Mouse (Mus musculus) intestine, embryonic 15.5 days (tissue): ENCODE results near the gene Stam2. TPM values are rescaled to one million over a fixed set of nuclear protein-coding genes. Genes with fewer than 3 reads are reported as not detected.

ENCODE experiments used
- ATAC-seq: fragments of 200-750 bp; cut with Nextera tagmentation; 2 replicates; pipeline ENCODE4 v1.8.0; 2017; ENCODE audit warnings: moderate TSS enrichment, moderate library complexity
- H3K27ac ChIP-seq: fragments of 300-500 bp; sonication (generic); 2 replicates; pipeline ENCODE4 v1.5.1; 2015; ENCODE audit warnings: mild to moderate bottlenecking, inconsistent platforms
- H3K27me3 ChIP-seq: fragments of 300-500 bp; sonication (generic); replicated peaks from 2 replicates; pipeline ENCODE4 v1.6.1; 2015; ENCODE audit warnings: inconsistent platforms
- H3K36me3 ChIP-seq: fragments of 300-500 bp; sonication (generic); 2 replicates; pipeline ENCODE4 v1.6.1; 2015; ENCODE audit warnings: inconsistent platforms
- H3K4me1 ChIP-seq: fragments of 300-500 bp; sonication (generic); replicated peaks from 2 replicates; pipeline ENCODE4 v1.6.1; 2015; ENCODE audit warnings: inconsistent platforms
- H3K4me2 ChIP-seq: fragments of 300-500 bp; sonication (generic); replicated peaks from 2 replicates; pipeline ENCODE4 v1.6.1; 2015; ENCODE audit warnings: mild to moderate bottlenecking, inconsistent platforms
- H3K4me3 ChIP-seq: fragments of 300-500 bp; sonication (generic); replicated peaks from 2 replicates; pipeline ENCODE4 v1.5.1; 2015; ENCODE audit warnings: inconsistent platforms
- H3K9ac ChIP-seq: fragments of 300-500 bp; sonication (generic); 2 replicates; pipeline ENCODE4 v1.6.1; 2015; ENCODE audit warnings: inconsistent platforms
- H3K9me3 ChIP-seq: fragments of 300-500 bp; sonication (generic); 2 replicates; pipeline ENCODE4 v1.6.1; 2016; ENCODE audit warnings: inconsistent platforms
- WGBS: fragments of 180-500 bp; shearing (Covaris S2); methylation state at CpG from one replicate; pipeline ENCODE4 v1.1.7; 2015; 5-methylcytosine and 5-hydroxymethylcytosine counted together
- polyA plus RNA-seq: library from polyadenylated mRNA; unstranded; fragments of >200 nt; fragmentation: Nextera tagmentation; extraction: Ambion mirVana; gene quantifications from 2 replicates; pipeline ENCODE4 v1.2.1, GENCODE M21; 2015

The Stam2 gene
- polyA plus RNA-seq, 1 experiment from 2014 or later: 34.4 TPM

GRCm38 (mm10) chr2:52675278-52675987 is 66.6 kb downstream of the Stam2 start:
- Histone ChIP-seq H3K9ac (peak overlapping the region; percentile 56), H3K36me3 (no peaks in the 10 kb centered on the region), H3K4me2 (peak overlapping the region; percentile 97), H3K4me3 (peak overlapping the region; percentile 66), H3K27ac (no peak overlapping the region), H3K9me3 (no peaks in the 10 kb centered on the region), H3K4me1 (peaks cover 15% of the 10 kb centered on the region; the same call in 1 of the 2 replicates), H3K27me3 (peaks cover 12% of the 10 kb centered on the region)
- peak; percentile 61 for ATAC-seq
- WGBS: 0% methylated on average over 40 of the region's 42 CpGs

DNA sequence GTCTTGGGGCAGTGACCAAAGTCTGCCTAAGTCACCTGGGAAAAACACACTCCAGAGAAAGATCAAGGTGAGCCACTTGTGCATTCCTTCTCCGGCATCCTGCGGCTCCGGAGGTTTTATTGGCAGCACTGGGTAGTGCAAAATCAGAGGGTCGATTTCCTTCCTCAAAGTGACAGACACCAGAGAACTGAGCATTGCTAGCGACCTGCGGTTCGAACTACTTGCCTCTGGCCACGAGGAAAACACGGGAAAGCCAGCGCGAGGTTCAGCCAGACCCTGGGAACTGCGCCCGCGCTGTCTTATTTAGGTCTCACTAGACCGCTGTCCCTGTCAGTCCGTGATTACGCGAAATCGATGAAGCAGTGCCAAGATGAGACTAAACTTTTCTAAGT is 67.2 kb downstream of the Stam2 start:
- 2% methylated on average over 19 of the region's 19 CpGs for WGBS
- Histone ChIP-seq H3K4me1 (peaks cover 15% of the 10 kb centered on the region; the same call in 1 of the 2 replicates), H3K4me2 (peak overlapping the region; percentile 97), H3K27ac (no peak overlapping the region), H3K4me3 (peak overlapping the region; percentile 66), H3K9me3 (no peaks in the 10 kb centered on the region), H3K27me3 (peaks cover 12% of the 10 kb centered on the region), H3K36me3 (no peaks in the 10 kb centered on the region), H3K9ac (no peak overlapping the region)
- ATAC-seq: no peak

- Histone ChIP-seq H3K36me3 (no peaks in the 10 kb centered on the region), H3K27me3 (peaks cover 12% of the 10 kb centered on the region)
These were observed 68.9 kb downstream of the Stam2 start for GRCm38 (mm10) chr2:52673172-52673571.

GRCm38 (mm10) chr2:52670733-52671132 is 71.3 kb downstream of the Stam2 start:
- Histone ChIP-seq H3K9me3 (no peaks in the 10 kb centered on the region), H3K36me3 (no peaks in the 10 kb centered on the region)
- no peak for ATAC-seq

More at GRCm38 (mm10) chr2:52673172-52673571, 68.9 kb downstream of the Stam2 start:
- no peak overlapping the region for H3K4me3 ChIP-seq
- 71% methylated on average over 1 of the region's 1 CpGs for WGBS
- H3K9ac ChIP-seq: no peak overlapping the region
- no peak for ATAC-seq
- H3K4me2 ChIP-seq: no peak overlapping the region
- H3K4me1 ChIP-seq: peaks cover 15% of the 10 kb centered on the region; the same call in 1 of the 2 replicates
- no peaks in the 10 kb centered on the region for H3K9me3 ChIP-seq
- H3K27ac ChIP-seq: no peak overlapping the region

GRCm38 (mm10) chr2:52668480-52668879 is 73.6 kb downstream of the Stam2 start:
- ATAC-seq: no peak
- H3K4me3 ChIP-seq: no peak overlapping the region
- no peaks in the 10 kb centered on the region for H3K36me3 ChIP-seq

More at GRCm38 (mm10) chr2:52670733-52671132, 71.3 kb downstream of the Stam2 start:
- H3K9ac ChIP-seq: no peak overlapping the region
- peaks cover 11% of the 10 kb centered on the region for H3K27me3 ChIP-seq
- 88% methylated on average over 5 of the region's 5 CpGs for WGBS
- no peak overlapping the region for H3K4me3 ChIP-seq
- no peak overlapping the region for H3K27ac ChIP-seq
- peaks cover 11% of the 10 kb centered on the region; the same call in 1 of the 2 replicates for H3K4me1 ChIP-seq
- no peak overlapping the region for H3K4me2 ChIP-seq

DNA sequence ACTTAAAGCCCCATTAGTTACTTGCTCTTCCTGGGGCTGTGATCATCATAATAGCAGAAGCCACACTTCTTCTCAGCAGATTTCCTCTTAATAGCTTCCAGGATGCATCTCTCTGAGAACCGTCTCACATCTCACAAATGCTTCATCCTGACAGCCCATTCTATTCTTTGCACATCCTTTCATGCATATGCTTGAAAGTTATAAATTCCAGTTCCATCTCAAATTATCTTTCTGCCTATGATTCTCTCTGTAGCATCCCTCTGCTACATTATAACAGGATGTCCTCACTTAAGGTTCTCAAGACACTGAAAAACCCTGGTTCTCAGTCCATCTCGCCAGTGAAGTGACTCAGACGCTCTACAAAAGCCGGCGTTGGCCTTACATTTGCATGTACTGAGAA is 85.4 kb downstream of the Stam2 start:
- Histone ChIP-seq H3K27ac (no peak overlapping the region), H3K4me2 (no peak overlapping the region), H3K9me3 (no peaks in the 10 kb centered on the region), H3K36me3 (no peaks in the 10 kb centered on the region), H3K4me1 (no peaks in the 10 kb centered on the region), H3K9ac (no peak overlapping the region), H3K4me3 (no peak overlapping the region), H3K27me3 (no peaks in the 10 kb centered on the region; the same call in 1 of the 2 replicates)
- no peak for ATAC-seq
- 87% methylated on average over 5 of the region's 5 CpGs for WGBS

More at GRCm38 (mm10) chr2:52668480-52668879, 73.6 kb downstream of the Stam2 start:
- H3K27ac ChIP-seq: no peak overlapping the region
- H3K9ac ChIP-seq: no peak overlapping the region
- no peaks in the 10 kb centered on the region for H3K4me1 ChIP-seq
- H3K27me3 ChIP-seq: no peaks in the 10 kb centered on the region
- WGBS: 87% methylated on average over 6 of the region's 6 CpGs
- no peak overlapping the region for H3K4me2 ChIP-seq
- H3K9me3 ChIP-seq: no peaks in the 10 kb centered on the region

DNA sequence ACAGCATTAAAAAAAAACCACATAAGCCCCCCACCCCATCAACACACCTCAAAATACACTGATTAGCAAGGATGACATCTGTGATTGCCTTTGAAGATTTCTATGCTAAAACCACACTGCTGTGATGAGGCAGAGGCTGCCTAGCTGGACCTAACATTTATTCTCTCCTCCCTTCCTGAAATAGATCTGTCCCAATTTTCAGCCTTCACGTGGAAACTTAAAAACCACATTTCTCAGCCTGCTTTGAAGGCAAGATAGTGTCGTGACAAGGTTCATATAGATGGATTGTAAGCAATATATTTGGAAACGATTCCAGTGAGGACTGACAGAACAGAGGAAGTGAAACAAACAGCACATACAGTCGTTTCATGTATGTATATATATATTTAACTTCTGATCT is 87.5 kb downstream of the Stam2 start:
- Histone ChIP-seq H3K27ac (no peak overlapping the region), H3K4me2 (no peak overlapping the region), H3K4me3 (no peak overlapping the region), H3K4me1 (no peaks in the 10 kb centered on the region), H3K27me3 (no peaks in the 10 kb centered on the region), H3K9ac (no peak overlapping the region), H3K36me3 (no peaks in the 10 kb centered on the region), H3K9me3 (no peaks in the 10 kb centered on the region)
- 80% methylated on average over 4 of the region's 4 CpGs for WGBS
- no peak for ATAC-seq

- ATAC-seq: no peak
- Histone ChIP-seq H3K9me3 (no peaks in the 10 kb centered on the region), H3K27ac (no peak overlapping the region), H3K27me3 (no peaks in the 10 kb centered on the region), H3K4me2 (no peak overlapping the region), H3K36me3 (no peaks in the 10 kb centered on the region), H3K4me3 (no peak overlapping the region), H3K9ac (no peak overlapping the region), H3K4me1 (no peaks in the 10 kb centered on the region)
- 90% methylated on average over 6 of the region's 6 CpGs for WGBS
These were observed 90.5 kb downstream of the Stam2 start for GRCm38 (mm10) chr2:52651547-52651946.

- 61% methylated on average over 8 of the region's 8 CpGs for WGBS
- H3K4me2 ChIP-seq: no peak overlapping the region
These were observed 94.7 kb downstream of the Stam2 start for GRCm38 (mm10) chr2:52647255-52647998.

DNA sequence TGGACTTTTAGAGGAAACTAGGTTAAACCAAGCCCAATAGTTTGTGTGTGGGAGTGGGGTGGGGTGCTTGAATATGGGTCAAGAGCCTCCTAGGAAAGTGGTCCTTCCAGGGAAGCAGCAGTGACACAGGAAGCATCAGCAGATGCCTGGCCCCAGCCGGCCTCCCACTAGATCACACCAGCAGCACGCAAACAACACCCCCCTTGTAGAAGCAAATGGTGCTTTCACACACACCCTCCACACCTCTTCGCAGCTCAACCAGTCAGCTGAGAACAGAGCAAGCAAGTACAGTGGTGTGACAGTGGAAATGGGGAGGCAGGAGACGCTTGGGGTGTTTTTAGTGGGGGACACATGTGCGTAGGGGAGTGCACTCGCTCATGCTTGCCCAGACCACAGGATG is 98.4 kb downstream of the Stam2 start:
- 61% methylated on average over 6 of the region's 6 CpGs for WGBS

More at GRCm38 (mm10) chr2:52647255-52647998, 94.7 kb downstream of the Stam2 start:
- Histone ChIP-seq H3K9me3 (no peaks in the 10 kb centered on the region), H3K9ac (no peak overlapping the region), H3K27ac (no peak overlapping the region), H3K27me3 (no peaks in the 10 kb centered on the region), H3K36me3 (no peaks in the 10 kb centered on the region), H3K4me3 (no peak overlapping the region), H3K4me1 (no peaks in the 10 kb centered on the region)
- ATAC-seq: no peak

More for the DNA sequence above, 98.4 kb downstream of the Stam2 start:
- ATAC-seq: no peak
- Histone ChIP-seq H3K27me3 (no peaks in the 10 kb centered on the region), H3K36me3 (no peaks in the 10 kb centered on the region), H3K9me3 (no peaks in the 10 kb centered on the region), H3K4me3 (no peak overlapping the region), H3K9ac (no peak overlapping the region), H3K4me2 (no peak overlapping the region), H3K27ac (no peak overlapping the region), H3K4me1 (no peaks in the 10 kb centered on the region)
